Mouse (Mus musculus) heart, adult 9 months (tissue): ENCODE measurements at regions not wholly inside any gene's neighbourhood (a gene's known extent, or its start where the extent isn't known, plus 50 kb on each side); places are given as distances from the start of the nearest gene placed in this dataset.
A peak's percentile ranks its signal among the peaks of the same experiment; 100 is the strongest.

Experiments
- DNase-seq, 2 experiments: peaks; one replicate each; pipeline ENCODE4 v3.0.0; 2022; ENCODE audit warnings: low spot score in 2 of 2

GRCm38 (mm10) chr7:68579666-68580065, 169.4 kb downstream of the Arrdc4 start:
- DNase-seq, result peak; percentile 44 to 67

DNA sequence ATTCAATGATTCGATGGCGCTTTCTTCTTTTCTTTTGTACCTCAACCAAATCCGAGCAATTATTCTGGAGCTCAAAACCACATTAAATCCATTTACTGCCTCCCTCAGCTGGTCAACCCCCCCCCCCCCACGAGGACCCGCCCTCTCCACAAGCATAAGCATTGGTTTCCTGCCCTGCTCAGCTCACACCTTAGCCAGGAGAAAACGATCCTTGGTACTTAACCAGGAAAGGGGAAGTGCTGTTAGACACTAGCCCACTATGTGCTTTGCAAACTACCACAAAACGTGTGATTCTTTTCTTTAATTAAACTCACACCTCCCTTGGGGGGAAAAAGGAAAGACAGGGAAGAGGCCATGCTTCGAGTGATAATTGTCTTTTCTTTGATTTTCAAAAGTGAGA, 169.8 kb downstream of the Arrdc4 start:
- DNase-seq, result no peak

DNA sequence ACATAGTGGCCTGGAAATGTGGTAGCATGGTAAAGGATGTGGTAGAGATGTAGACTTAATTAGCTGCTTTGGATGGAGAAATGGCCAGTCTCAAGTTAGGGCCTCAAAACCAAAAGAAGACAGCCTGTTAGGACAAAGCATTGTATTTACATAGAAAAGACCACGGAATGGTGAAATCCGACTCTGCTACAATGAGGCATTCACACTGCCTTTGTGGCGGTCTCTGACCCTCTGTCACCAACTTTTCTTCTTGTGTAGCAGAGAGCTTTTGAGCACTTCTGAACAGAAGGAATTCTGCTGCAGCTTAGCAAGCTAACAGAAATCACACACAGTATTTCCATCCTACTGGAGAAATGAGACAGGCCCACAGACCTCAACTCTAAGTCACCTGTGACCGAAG, 177.7 kb downstream of the Arrdc4 start:
- DNase-seq, result no peak

- no peak for DNase-seq
Measured at GRCm38 (mm10) chr7:68568127-68568510, 180.9 kb downstream of the Arrdc4 start.

GRCm38 (mm10) chr7:68567452-68568126, 181.5 kb downstream of the Arrdc4 start:
- DNase-seq, result no peak

GRCm38 (mm10) chr7:68559440-68560343, 189.3 kb downstream of the Arrdc4 start:
- DNase-seq, result no peak

GRCm38 (mm10) chr7:68550330-68550729, 198.7 kb downstream of the Arrdc4 start:
- DNase-seq, result peak; percentile 9 to 20

DNA sequence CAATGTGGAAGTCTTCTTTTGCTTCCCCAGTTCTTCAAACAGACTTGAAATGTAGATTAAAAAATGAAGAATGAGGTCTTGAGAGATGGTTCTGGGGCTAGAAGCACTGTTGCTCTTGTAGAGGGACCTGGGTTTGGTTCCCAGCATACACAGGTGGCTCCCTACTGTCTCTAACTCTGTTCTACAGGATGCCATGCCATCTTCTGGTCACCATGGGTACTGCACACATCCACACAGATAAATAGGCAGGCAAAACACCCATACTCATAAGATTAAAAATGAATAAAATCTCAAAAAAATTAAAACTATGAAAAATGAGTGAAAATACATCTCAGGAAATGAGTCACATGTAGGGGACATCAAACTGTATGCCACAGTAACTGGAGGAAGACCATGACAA, 200.9 kb downstream of the Arrdc4 start:
- no peak for DNase-seq

GRCm38 (mm10) chr7:68544136-68544535, 204.9 kb downstream of the Arrdc4 start:
- no peak for DNase-seq

DNA sequence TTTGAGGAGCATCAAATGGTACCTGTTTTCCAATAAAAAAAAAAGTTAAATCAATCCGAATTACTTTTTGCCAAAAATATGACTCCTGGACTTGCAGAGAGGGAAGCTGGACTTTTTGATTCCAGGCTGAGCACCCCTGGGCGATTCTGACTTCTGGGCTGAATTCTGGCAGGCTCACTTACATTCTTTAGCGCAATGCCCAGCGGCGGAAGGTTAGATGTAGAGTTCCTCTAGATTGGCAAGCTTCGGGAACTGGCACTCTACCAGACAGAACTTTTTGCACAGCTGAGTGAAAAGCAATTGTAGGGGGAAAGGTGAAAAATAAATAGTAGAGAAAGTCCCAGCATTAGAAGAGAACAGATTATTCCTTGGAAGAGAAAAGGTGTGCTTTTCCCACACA, 235.5 kb downstream of the Fam169b start:
- no peak for DNase-seq

- DNase-seq, result no peak
Measured at GRCm38 (mm10) chr7:68491143-68491810, 217.6 kb downstream of the Fam169b start.

DNA sequence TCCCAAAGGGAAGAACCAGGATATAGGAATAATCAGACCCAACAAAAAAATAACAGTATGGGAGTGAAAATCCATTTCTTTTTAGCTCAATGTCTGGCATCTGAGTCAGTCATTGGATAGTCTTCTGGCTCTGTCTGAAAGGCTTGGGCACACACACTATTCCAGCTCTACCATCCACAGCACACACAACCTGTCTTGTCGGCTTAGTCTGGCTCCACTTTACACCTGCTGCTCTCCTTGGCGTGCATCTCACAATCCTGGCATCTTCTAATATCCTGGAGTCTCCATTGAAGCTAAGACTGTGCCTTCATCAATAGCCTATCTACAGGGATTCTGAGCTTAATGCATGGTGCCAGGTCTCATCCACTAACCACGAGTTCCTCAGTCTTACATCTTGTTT, 213.0 kb downstream of the Fam169b start:
- no peak for DNase-seq

GRCm38 (mm10) chr7:68482553-68482952, 208.9 kb downstream of the Fam169b start:
- no peak for DNase-seq

DNA sequence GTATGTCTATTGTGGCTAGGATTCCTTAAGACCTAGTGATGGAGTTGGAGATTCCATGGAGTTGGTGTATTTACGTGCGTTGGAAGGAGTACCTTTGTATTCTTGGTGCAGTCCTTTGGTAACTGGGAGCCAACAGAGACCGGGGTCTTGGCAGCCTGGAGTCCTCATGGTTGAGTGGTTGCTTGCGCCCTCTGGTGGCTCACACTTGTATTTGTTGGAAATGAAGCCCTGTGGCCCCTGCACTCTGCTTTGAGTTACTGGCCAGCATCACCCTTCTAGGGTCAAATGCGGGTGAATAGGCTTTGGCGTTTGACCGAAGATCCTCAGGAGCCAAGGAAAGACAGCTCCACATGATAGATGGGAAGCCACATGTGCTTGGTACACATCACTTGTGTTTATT, 207.1 kb downstream of the Fam169b start:
- DNase-seq, result peak; percentile 8 to 21

DNA sequence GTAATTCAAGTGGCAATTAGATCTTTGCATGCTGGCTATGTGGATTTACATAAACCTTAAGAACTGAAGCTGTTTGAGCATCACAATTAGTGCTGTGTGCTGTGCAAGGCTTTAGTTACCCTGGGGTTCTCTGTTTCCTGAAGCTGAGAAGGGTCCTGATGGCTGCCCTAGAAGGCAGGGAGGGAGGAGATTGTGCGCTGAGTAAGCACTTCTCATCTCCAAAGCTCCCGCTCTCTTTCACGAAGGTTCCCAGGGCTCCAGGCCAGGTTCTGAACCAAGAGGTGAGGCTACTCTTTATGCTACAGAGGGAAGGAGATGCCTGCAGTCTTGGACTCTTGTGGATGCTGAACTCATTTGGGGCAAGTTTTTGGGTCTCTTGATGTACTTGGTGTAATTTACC, 206.7 kb downstream of the Fam169b start:
- DNase-seq, result no peak

DNA sequence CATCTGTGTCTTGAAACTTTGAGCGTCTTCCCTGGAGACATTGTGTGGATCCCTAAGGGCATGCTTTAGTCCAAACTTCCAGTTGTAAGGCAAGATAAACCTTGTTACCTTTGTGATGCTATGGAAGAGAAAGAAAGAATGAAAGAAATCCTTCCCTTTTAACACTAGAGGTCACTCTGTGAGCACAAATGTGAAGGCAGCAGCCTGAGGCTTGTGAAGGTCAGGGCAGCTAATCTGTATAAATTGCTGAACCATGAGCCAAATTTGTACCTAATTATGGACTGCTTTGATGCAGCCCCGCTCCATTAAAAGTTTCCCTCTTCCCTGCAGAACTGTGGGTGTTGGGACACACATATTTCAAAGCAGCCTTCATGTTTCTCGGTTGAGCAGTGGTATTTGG, 204.4 kb downstream of the Fam169b start:
- DNase-seq, result no peak

- no peak for DNase-seq
Measured at GRCm38 (mm10) chr7:68472800-68473199, 199.2 kb downstream of the Fam169b start.

GRCm38 (mm10) chr7:68470983-68471382, 197.3 kb downstream of the Fam169b start:
- no peak for DNase-seq

- DNase-seq, result no peak
Measured at GRCm38 (mm10) chr7:68468574-68468973, 194.9 kb downstream of the Fam169b start.

GRCm38 (mm10) chr7:68457842-68458241, 184.2 kb downstream of the Fam169b start:
- no peak for DNase-seq

DNA sequence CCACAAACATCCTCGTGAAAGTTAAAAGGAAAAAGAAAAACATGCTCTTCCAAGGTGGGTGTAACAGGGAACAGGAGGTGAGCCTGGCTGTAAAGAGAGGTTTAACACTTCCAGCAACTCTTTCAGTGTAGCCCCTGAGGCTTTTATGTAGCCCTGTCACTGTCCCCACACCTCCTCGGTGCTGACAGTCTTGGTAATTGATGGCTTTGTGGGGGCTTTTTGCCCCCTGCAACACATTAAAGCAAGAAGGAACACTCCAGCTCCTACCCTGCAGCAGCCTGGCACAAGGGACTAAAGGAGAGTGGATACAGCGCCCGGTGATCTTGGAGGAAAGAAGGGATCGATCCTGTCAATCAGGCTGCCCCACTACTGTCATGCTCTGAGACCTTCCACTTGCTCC, 181.8 kb downstream of the Fam169b start:
- no peak for DNase-seq

GRCm38 (mm10) chr7:68453028-68453692, 179.5 kb downstream of the Fam169b start:
- DNase-seq, result no peak
